Mouse (Mus musculus): Measurements from ENCODE around the gene Mfsd8.
"Not testable (repeated sequence)": the region's sequence is repeated elsewhere in the genome, so short reads cannot be mapped to it uniquely, and the experiment has no call there.

Gene Mfsd8

GRCm38 (mm10) chr3:40846473-40846956 is at the start of gene Mfsd8:
TSS of gene Mfsd8 (minus strand) at chr3:40846886.
- DNase-seq (ENCODE audit: low spot score): peak; percentile 99

- not testable (repeated sequence) for DNase-seq (ENCODE audit: low spot score)
These were observed 47.6 kb upstream of the Mfsd8 start for GRCm38 (mm10) chr3:40894336-40894735.

- peak; percentile 98 for DNase-seq (ENCODE audit: low spot score)
These were observed 47.2 kb upstream of the Mfsd8 start for GRCm38 (mm10) chr3:40893816-40894258.

GRCm38 (mm10) chr3:40853123-40853738 is 6.5 kb upstream of the Mfsd8 start:
- DNase-seq (ENCODE audit: low spot score): not testable (repeated sequence)

- DNase-seq (ENCODE audit: low spot score): not testable (repeated sequence)
These were observed 1.2 kb upstream of the Mfsd8 start for GRCm38 (mm10) chr3:40847936-40848335.

- DNase-seq (ENCODE audit: low spot score): peak; percentile 47
These were observed 332 bp upstream of the Mfsd8 start for GRCm38 (mm10) chr3:40847018-40847417.

- not testable (repeated sequence) for DNase-seq (ENCODE audit: low spot score)
These were observed 101 bp upstream of the Mfsd8 start, which contains the start of gene Abhd18 for GRCm38 (mm10) chr3:40846957-40847017. TSS of gene Abhd18 (plus strand) at chr3:40846970.

GRCm38 (mm10) chr3:40845521-40845920 is 1.2 kb downstream of the Mfsd8 start:
- peak; percentile 52 for DNase-seq (ENCODE audit: low spot score)

GRCm38 (mm10) chr3:40813275-40813674 is 33.4 kb downstream of the Mfsd8 start:
- DNase-seq (ENCODE audit: low spot score): no peak

GRCm38 (mm10) chr3:40809894-40810293 is 36.8 kb downstream of the Mfsd8 start:
- DNase-seq (ENCODE audit: low spot score): no peak

- DNase-seq (ENCODE audit: low spot score): peak; percentile 55
These were observed 38.0 kb downstream of the Mfsd8 start for GRCm38 (mm10) chr3:40808686-40809085.

GRCm38 (mm10) chr3:40806871-40807270 is 39.8 kb downstream of the Mfsd8 start:
- DNase-seq (ENCODE audit: low spot score): no peak

- no peak for DNase-seq (ENCODE audit: low spot score)
These were observed 46.3 kb downstream of the Mfsd8 start for GRCm38 (mm10) chr3:40800373-40800823.

GRCm38 (mm10) chr3:40799530-40800372 is 46.9 kb downstream of the Mfsd8 start, which contains the start of gene Plk4:
TSS of gene Plk4 (plus strand) at chr3:40800019.
- peak; percentile 99 for DNase-seq (ENCODE audit: low spot score)

- DNase-seq (ENCODE audit: low spot score): peak; percentile 62
These were observed 48.2 kb downstream of the Mfsd8 start for GRCm38 (mm10) chr3:40798500-40798899.

GRCm38 (mm10) chr3:40798054-40798453 is 48.6 kb downstream of the Mfsd8 start:
- DNase-seq (ENCODE audit: low spot score): no peak

GRCm38 (mm10) chr3:40793783-40794182 is 52.9 kb downstream of the Mfsd8 start:
- DNase-seq (ENCODE audit: low spot score): no peak
